Mouse (Mus musculus) kidney, adult 2 months (tissue): ENCODE data around the gene Ccdc78. TPM values are rescaled to one million over a fixed set of nuclear protein-coding genes. Genes with fewer than 3 reads are reported as not detected.

Source experiments
- DNase-seq: peaks from one replicate; pipeline ENCODE4 v3.0.0; 2021
- H3K27ac ChIP-seq: fragments of 200-500 bp; 2 replicates; pipeline ENCODE4 v1.5.1; 2012; ENCODE audit warnings: low read depth, low read length, control low read depth, inconsistent platforms; ENCODE audit not compliant: insufficient read depth
- H3K27me3 ChIP-seq: fragments of 200-500 bp; replicated peaks from 2 replicates; pipeline ENCODE4 v1.6.1; 2012; ENCODE audit warnings: mild to moderate bottlenecking, moderate library complexity, low read length, inconsistent platforms; ENCODE audit not compliant: control insufficient read depth, insufficient read depth
- H3K36me3 ChIP-seq: fragments of 200-500 bp; 2 replicates; pipeline ENCODE4 v1.6.1; 2012; ENCODE audit warnings: mild to moderate bottlenecking, moderate library complexity, low read length, inconsistent platforms; ENCODE audit not compliant: control insufficient read depth, insufficient read depth
- H3K4me1 ChIP-seq: fragments of 200-500 bp; 2 replicates; pipeline ENCODE4 v1.6.1; 2011; ENCODE audit warnings: low read length; ENCODE audit not compliant: control insufficient read depth, insufficient read depth
- H3K4me3 ChIP-seq: fragments of 200-500 bp; 2 replicates; pipeline ENCODE4 v1.5.1; 2011; ENCODE audit warnings: mild to moderate bottlenecking, low read depth, low read length, control low read depth; ENCODE audit not compliant: insufficient read depth
- CTCF ChIP-seq: fragments of 200-500 bp; conservative IDR thresholded peaks from 2 replicates; pipeline ENCODE4 v1.5.1; 2011; ENCODE audit warnings: low read depth, mild to moderate bottlenecking, control low read depth, low read length, moderate library complexity, mixed read lengths; ENCODE audit not compliant: insufficient read depth, insufficient read length
- POLR2A ChIP-seq: fragments of 200-500 bp; IDR thresholded peaks from one replicate; pipeline ENCODE4 v1.6.1; 2011; ENCODE audit warnings: low read depth, low read length, control low read depth
- WGBS: fragments of 180-500 bp; shearing (Covaris S2); methylation state at CpG from one replicate; pipeline ENCODE4 v1.1.7; 2018; 5-methylcytosine and 5-hydroxymethylcytosine counted together
- polyA plus RNA-seq: library from polyadenylated mRNA; depleted of rRNA; stranded (reverse); fragments of >200 nt; gene quantifications from 2 replicates; pipeline ENCODE4 v1.2.3, GENCODE M21; 2012

Ccdc78 gene
- polyA plus RNA-seq, 1 experiment = 0.06 TPM

DNA sequence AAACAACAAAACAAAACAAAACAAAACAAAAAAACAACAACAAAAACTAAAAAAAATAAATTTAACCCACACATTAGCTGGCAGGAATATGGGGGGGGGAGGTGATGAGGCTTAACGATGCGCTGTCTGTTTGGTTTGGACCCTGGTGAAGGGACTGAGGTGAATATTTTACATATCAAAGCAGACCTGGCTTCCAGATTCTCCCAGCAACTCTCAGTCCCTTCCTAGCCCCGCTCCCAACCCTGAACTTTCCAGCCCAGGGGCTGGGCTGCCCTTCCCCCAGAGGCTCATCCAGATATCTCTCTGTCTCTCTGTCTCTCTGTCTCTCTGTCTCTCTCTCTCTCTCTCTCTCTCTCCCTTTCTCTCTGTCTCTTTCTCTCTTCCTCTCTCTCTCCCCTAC lies 23.8 kb upstream of the Ccdc78 start:
- no peaks in the 10 kb centered on the region for H3K36me3 ChIP-seq
- DNase-seq = no peak
- no peak for TF ChIP-seq POLR2A
- no peak for TF ChIP-seq CTCF
- no peaks in the 10 kb centered on the region for H3K4me1 ChIP-seq
- H3K4me3 ChIP-seq = no peak overlapping the region
- H3K27ac ChIP-seq = no peak overlapping the region
- no peaks in the 10 kb centered on the region for H3K27me3 ChIP-seq
- WGBS = 43% methylated on average over 3 of the region's 3 CpGs

DNA sequence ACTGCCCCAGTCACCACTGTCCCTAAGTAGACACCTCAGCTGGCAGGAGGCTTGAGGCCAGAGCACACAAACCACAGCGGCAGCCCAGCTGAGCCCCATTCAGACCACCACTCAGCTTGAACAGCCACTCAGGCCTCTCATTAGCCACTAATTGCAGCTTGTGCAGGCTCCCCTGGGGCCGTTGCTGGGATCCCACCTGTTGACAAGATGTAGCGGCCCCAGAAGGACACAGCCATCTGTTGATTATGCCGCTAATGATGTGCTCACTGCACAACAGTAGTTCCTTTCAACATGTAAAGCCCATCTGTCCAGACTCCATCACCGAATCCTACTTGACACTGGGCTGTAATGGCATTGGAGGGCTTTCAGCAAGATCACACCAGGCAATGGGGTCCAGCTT lies 20.5 kb upstream of the Ccdc78 start:
- Histone ChIP-seq H3K4me1 (no peaks in the 10 kb centered on the region), H3K36me3 (no peaks in the 10 kb centered on the region), H3K27ac (no peak overlapping the region), H3K4me3 (no peak overlapping the region), H3K27me3 (no peaks in the 10 kb centered on the region)
- 62% methylated on average over 5 of the region's 5 CpGs for WGBS
- no peak for DNase-seq
- TF ChIP-seq CTCF (no peak), POLR2A (no peak)

- no peak for DNase-seq
- TF ChIP-seq CTCF = no peak
- no peak for TF ChIP-seq POLR2A
- Histone ChIP-seq H3K36me3 (no peaks in the 10 kb centered on the region), H3K27me3 (no peaks in the 10 kb centered on the region), H3K4me1 (0 out of 2 replicates have a peak, but pooled peaks cover 3% of the 10 kb centered on the region), H3K27ac (no peak overlapping the region), H3K4me3 (no peak overlapping the region)
- WGBS = 45% methylated on average over 9 of the region's 9 CpGs
Observed at GRCm38 (mm10) chr17:25769331-25769730, 17.0 kb upstream of the Ccdc78 start.

GRCm38 (mm10) chr17:25773549-25774120 lies 12.7 kb upstream of the Ccdc78 start, which contains the start of gene Narfl:
Narfl (plus strand) TSS chr17:25773776.
- WGBS = under 1% methylated on average over 37 of the region's 37 CpGs
- TF ChIP-seq CTCF (peak; percentile 96), POLR2A (peak; percentile 65)
- DNase-seq = peak; percentile 98

DNA sequence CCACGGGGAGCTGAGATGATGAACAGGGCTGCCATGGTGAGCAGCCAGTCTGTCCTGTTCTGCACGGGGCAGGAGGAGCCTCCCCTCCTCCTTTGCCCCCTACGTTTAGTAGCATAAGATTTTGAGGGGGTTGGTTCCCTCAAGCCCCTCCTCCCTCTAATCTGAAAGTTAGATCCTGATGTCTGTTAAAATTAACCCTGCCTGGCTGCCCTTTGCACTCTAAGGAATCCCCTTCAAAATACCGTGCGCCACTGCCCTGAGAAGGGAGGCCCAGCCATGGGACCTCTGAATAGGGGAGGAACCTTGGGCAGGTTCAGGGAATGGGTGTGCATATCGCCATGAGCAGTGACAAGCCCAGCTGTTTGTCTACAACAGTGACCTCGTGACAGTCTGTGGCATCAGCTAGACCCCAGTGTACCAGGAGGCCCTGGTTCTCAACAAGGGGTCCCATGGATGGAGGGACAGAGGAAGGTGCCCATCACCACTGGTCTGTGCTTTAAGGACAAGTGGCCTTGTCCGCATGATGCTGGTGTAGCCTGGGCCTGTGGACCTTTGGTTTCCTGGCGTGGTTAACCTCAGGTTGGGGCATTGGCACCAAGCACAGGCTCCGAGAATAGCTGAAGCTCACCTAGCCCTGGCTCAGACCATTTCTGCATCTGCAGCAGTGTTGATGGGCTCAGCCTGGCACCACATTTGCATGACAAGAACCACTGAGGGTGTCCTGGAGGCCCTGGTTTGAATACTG lies 10.9 kb upstream of the Ccdc78 start:
- WGBS = 43% methylated on average over 10 of the region's 10 CpGs
- Histone ChIP-seq H3K36me3 (no peaks in the 10 kb centered on the region), H3K4me3 (no peak overlapping the region), H3K27ac (no peak overlapping the region), H3K4me1 (peaks cover 4% of the 10 kb centered on the region; the same call in 1 of the 2 replicates), H3K27me3 (no peaks in the 10 kb centered on the region)
- DNase-seq = peak; percentile 69
- TF ChIP-seq CTCF = no peak
- no peak for TF ChIP-seq POLR2A

More at GRCm38 (mm10) chr17:25773549-25774120, 12.7 kb upstream of the Ccdc78 start, which contains the start of gene Narfl:
- Histone ChIP-seq H3K4me3 (peak within 1 kb of the TSS; percentile 72), H3K27me3 (no peaks in the 10 kb centered on the region), H3K36me3 (no peaks in the 10 kb centered on the region), H3K4me1 (peaks cover 4% of the 10 kb centered on the region; the same call in 1 of the 2 replicates), H3K27ac (peak within 1 kb of the TSS; percentile 63)

- 96% methylated on average over 5 of the region's 5 CpGs for WGBS
- no peaks in the 10 kb centered on the region for H3K27me3 ChIP-seq
- no peak for DNase-seq
- no peak overlapping the region for H3K27ac ChIP-seq
- TF ChIP-seq POLR2A (no peak), CTCF (no peak)
- H3K4me1 ChIP-seq = peaks cover 4% of the 10 kb centered on the region; the same call in 1 of the 2 replicates
- H3K36me3 ChIP-seq = no peaks in the 10 kb centered on the region
- no peak overlapping the region for H3K4me3 ChIP-seq
Observed at GRCm38 (mm10) chr17:25777948-25778347, 8.4 kb upstream of the Ccdc78 start.

DNA sequence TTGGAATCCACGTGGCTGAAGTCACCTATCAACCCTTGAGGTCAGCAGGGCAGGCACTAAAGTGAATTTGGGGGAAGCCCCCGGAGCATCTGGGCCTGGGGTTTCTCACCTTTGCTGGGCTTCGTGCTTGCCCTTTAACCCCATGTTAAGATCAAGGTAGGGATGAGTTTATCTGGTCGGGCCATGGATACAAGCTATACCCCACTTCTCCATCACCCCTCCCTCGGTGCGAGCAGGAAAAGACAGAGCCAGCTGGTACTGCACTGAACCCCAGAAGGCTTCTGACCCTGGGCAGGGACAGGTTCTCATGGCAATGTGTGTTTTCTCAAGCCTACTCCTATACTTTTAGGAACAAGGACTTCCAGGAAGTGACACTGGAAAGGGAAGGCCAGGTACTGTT lies 5.0 kb upstream of the Ccdc78 start:
- Histone ChIP-seq H3K4me1 (no peaks in the 10 kb centered on the region), H3K4me3 (no peak overlapping the region), H3K27me3 (no peaks in the 10 kb centered on the region), H3K27ac (no peak overlapping the region), H3K36me3 (no peaks in the 10 kb centered on the region)
- TF ChIP-seq CTCF (no peak), POLR2A (no peak)
- 70% methylated on average over 6 of the region's 6 CpGs for WGBS
- no peak for DNase-seq
